Mouse (Mus musculus) ZHBTc4 (cell line): Measurements from ENCODE around the gene Sult6b2.

ENCODE experiments used
- DNase-seq: peaks from one replicate; pipeline ENCODE4 v3.0.0-alpha.2; 2011; ENCODE audit warnings: low read depth, low spot score

The Sult6b2 gene

GRCm38 (mm10) chr6:142804402-142804801, at the start of gene Sult6b2:
Sult6b2 (minus strand) TSS chr6:142804502.
- DNase-seq: no peak

GRCm38 (mm10) chr6:142852419-142853377, 48.4 kb upstream of the Sult6b2 start:
- no peak for DNase-seq

GRCm38 (mm10) chr6:142850436-142850835, 46.1 kb upstream of the Sult6b2 start:
- no peak for DNase-seq

- no peak for DNase-seq
These were observed 45.0 kb upstream of the Sult6b2 start for GRCm38 (mm10) chr6:142849326-142849725.

GRCm38 (mm10) chr6:142847914-142848674, 43.8 kb upstream of the Sult6b2 start:
- DNase-seq: no peak

- DNase-seq: peak; percentile 32
These were observed 42.6 kb upstream of the Sult6b2 start for GRCm38 (mm10) chr6:142846855-142847254.

GRCm38 (mm10) chr6:142845066-142845465, 40.8 kb upstream of the Sult6b2 start:
- DNase-seq: no peak

- no peak for DNase-seq
These were observed 39.8 kb upstream of the Sult6b2 start for GRCm38 (mm10) chr6:142844061-142844460.

GRCm38 (mm10) chr6:142838501-142838900, 34.2 kb upstream of the Sult6b2 start:
- DNase-seq: no peak

- no peak for DNase-seq
These were observed 33.0 kb upstream of the Sult6b2 start for GRCm38 (mm10) chr6:142837326-142837725.

GRCm38 (mm10) chr6:142835726-142836125, 31.4 kb upstream of the Sult6b2 start:
- DNase-seq: peak; percentile 18

GRCm38 (mm10) chr6:142834911-142835310, 30.6 kb upstream of the Sult6b2 start:
- no peak for DNase-seq

- DNase-seq: no peak
These were observed 27.4 kb upstream of the Sult6b2 start for GRCm38 (mm10) chr6:142831706-142832105.

GRCm38 (mm10) chr6:142831243-142831642, 26.9 kb upstream of the Sult6b2 start:
- DNase-seq: no peak

GRCm38 (mm10) chr6:142830221-142830620, 25.9 kb upstream of the Sult6b2 start:
- DNase-seq: no peak

GRCm38 (mm10) chr6:142825449-142825848, 21.1 kb upstream of the Sult6b2 start:
- no peak for DNase-seq

- no peak for DNase-seq
These were observed 18.9 kb upstream of the Sult6b2 start for GRCm38 (mm10) chr6:142823008-142823787.

- DNase-seq: no peak
These were observed 14.0 kb upstream of the Sult6b2 start for GRCm38 (mm10) chr6:142818306-142818705.

GRCm38 (mm10) chr6:142815513-142815912, 11.2 kb upstream of the Sult6b2 start:
- peak; percentile 14 for DNase-seq

GRCm38 (mm10) chr6:142814495-142814921, 10.2 kb upstream of the Sult6b2 start:
- DNase-seq: peak; percentile 93

- DNase-seq: no peak
These were observed 9.7 kb upstream of the Sult6b2 start for GRCm38 (mm10) chr6:142814011-142814410.

- no peak for DNase-seq
These were observed 8.7 kb upstream of the Sult6b2 start for GRCm38 (mm10) chr6:142812969-142813368.
